Mouse (Mus musculus): ENCODE measurements around the gene Rrp9. TPM values are rescaled to one million over a fixed set of nuclear protein-coding genes. Genes with fewer than 3 reads are reported as not detected.
"Not testable (repeated sequence)": the region's sequence is repeated elsewhere in the genome, so short reads cannot be mapped to it uniquely, and the experiment has no call there.

Rrp9 gene
- polyA plus RNA-seq, 1 experiment from 2014 or later = 43.2 TPM

DNA sequence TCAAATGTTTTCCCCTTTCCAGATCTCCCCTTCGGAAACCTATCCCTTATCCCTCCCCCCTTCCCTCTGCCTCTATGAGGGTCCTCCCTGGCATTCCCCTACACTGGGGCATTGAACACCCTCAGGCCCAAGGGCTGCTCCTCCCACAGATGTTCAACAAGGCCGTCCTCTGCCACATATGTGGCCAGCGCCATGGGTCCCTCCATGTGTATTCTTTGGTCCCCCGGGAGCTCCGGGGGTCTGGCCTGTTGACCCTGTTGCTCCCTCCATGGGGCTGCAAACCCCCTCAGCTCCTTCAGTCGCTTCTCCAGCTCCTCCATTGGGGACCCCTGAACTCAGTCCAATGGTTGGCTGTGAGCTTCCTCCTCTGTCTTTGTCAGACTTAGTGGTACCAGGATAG lies 11.8 kb downstream of the Rrp9 start:
- not testable (repeated sequence) for ATAC-seq (replicated peaks; ENCODE audit: insufficient number of reproducible peaks, low FRiP score, low TSS enrichment, low read depth); H3K9me3 ChIP-seq (replicated peaks; ENCODE audit: control insufficient read depth, low read length); H3K4me2 ChIP-seq (ENCODE audit: low read depth, low read length); H3K27me3 ChIP-seq (ENCODE audit: control insufficient read depth, insufficient read depth, low read length); DNase-seq (ENCODE audit: low spot score); H3K9ac ChIP-seq (replicated peaks; ENCODE audit: low read length); H3K4me3 ChIP-seq (ENCODE audit: low read depth, low read length); H3K4me1 ChIP-seq (ENCODE audit: control insufficient read depth, insufficient read depth, low read length); H3K36me3 ChIP-seq (replicated peaks; ENCODE audit: control insufficient read depth, insufficient read depth, low read depth, low read length); H3K27ac ChIP-seq (replicated peaks; ENCODE audit: low read depth, low read length)
- WGBS = 74% methylated on average over 6 of the region's 6 CpGs

DNA sequence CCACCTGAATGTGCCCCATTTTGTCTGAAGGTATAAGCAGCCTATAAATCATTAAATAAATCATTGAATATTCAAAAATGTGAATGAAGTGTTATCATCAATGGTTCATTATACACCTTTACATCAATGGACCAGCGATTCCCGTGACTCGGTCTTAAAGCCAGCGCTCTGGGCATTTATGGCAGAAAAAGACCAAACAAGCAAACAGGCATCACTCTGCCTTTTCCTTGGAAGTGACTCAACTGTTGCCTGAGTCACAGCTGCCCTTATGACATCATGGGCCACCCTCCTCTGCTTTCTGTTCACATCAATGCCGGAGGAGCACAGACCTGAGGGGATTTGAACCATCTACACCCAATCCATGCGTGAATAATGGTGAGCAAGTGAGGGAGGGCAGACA lies 23.9 kb downstream of the Rrp9 start, which contains the start of gene Iqcf1:
Gene Iqcf1 (plus strand): TSS at position 301 of the 400 bp plus-strand sequence.
- Histone ChIP-seq H3K9ac (replicated peaks; ENCODE audit: low read length) (no peak within 1 kb of the TSS), H3K27ac (replicated peaks; ENCODE audit: low read depth, low read length) (no peak within 1 kb of the TSS), H3K36me3 (replicated peaks; ENCODE audit: control insufficient read depth, insufficient read depth, low read depth, low read length) (no peaks in the 10 kb centered on the region), H3K4me3 (ENCODE audit: low read depth, low read length) (no peak within 1 kb of the TSS), H3K9me3 (replicated peaks; ENCODE audit: control insufficient read depth, low read length) (no peaks in the 10 kb centered on the region), H3K4me2 (ENCODE audit: low read depth, low read length) (no peak within 1 kb of the TSS), H3K4me1 (ENCODE audit: control insufficient read depth, insufficient read depth, low read length) (no peaks in the 10 kb centered on the region), H3K27me3 (ENCODE audit: control insufficient read depth, insufficient read depth, low read length) (no peaks in the 10 kb centered on the region)
- WGBS = 92% methylated on average over 6 of the region's 6 CpGs
- DNase-seq (ENCODE audit: low spot score) (no peak), ATAC-seq (replicated peaks; ENCODE audit: insufficient number of reproducible peaks, low FRiP score, low TSS enrichment, low read depth) (no peak)

DNA sequence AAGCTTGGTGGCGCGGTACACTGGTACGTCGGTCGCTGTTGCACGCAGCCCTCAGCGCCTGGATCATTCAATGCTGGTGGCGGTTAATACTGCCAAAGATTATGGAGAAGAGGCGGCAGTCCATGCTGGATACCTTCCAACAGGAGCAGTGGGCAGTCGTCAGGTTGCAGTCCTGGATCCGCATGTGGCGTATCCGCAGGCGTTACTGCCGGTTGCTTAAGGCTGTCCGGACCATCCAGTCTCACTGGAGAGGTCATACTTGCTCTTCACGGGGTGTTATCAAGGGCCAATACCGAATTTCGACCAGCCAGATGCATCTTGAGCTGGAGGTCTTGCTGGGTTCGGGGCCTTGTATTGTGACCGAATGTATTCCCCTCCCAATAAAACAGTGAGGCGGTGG lies 26.1 kb downstream of the Rrp9 start:
- WGBS = 90% methylated on average over 22 of the region's 22 CpGs
- no peak overlapping the region for H3K27ac ChIP-seq (replicated peaks; ENCODE audit: low read depth, low read length)
- H3K36me3 ChIP-seq (replicated peaks; ENCODE audit: control insufficient read depth, insufficient read depth, low read depth, low read length) = no peaks in the 10 kb centered on the region
- no peaks in the 10 kb centered on the region for H3K9me3 ChIP-seq (replicated peaks; ENCODE audit: control insufficient read depth, low read length)
- H3K4me2 ChIP-seq (ENCODE audit: low read depth, low read length) = no peak overlapping the region
- no peaks in the 10 kb centered on the region for H3K27me3 ChIP-seq (ENCODE audit: control insufficient read depth, insufficient read depth, low read length)
- ATAC-seq (replicated peaks; ENCODE audit: insufficient number of reproducible peaks, low FRiP score, low TSS enrichment, low read depth) (no peak), DNase-seq (ENCODE audit: low spot score) (no peak)
- no peaks in the 10 kb centered on the region for H3K4me1 ChIP-seq (ENCODE audit: control insufficient read depth, insufficient read depth, low read length)
- H3K9ac ChIP-seq (replicated peaks; ENCODE audit: low read length) = no peak overlapping the region
- no peak overlapping the region for H3K4me3 ChIP-seq (ENCODE audit: low read depth, low read length)

DNA sequence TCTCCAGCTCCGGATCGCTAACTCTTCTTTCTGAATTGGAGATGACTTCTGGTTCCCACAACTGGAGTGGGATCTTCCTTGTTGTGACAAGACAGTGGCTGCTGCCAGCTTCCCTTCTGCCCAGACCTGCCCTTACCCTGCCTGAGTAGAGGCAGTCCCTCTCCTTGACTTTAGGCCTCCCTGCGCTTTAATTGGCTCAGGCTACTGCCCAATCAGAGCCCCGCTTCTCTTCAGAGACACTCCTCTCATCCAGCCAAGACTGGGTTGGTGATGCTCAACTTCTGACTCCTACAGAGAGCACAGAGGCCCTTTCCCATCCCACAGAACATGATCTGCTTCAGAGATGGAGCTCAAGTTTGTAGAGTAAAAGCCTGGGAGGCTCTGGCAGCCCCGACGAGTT lies 28.5 kb downstream of the Rrp9 start:
- no peak overlapping the region for H3K9ac ChIP-seq (replicated peaks; ENCODE audit: low read length)
- no peaks in the 10 kb centered on the region for H3K4me1 ChIP-seq (ENCODE audit: control insufficient read depth, insufficient read depth, low read length)
- 72% methylated on average over 6 of the region's 6 CpGs for WGBS
- H3K4me2 ChIP-seq (ENCODE audit: low read depth, low read length) = no peak overlapping the region
- H3K27ac ChIP-seq (replicated peaks; ENCODE audit: low read depth, low read length) = no peak overlapping the region
- ATAC-seq (replicated peaks; ENCODE audit: insufficient number of reproducible peaks, low FRiP score, low TSS enrichment, low read depth) (no peak), DNase-seq (ENCODE audit: low spot score) (no peak)
- H3K36me3 ChIP-seq (replicated peaks; ENCODE audit: control insufficient read depth, insufficient read depth, low read depth, low read length) = no peaks in the 10 kb centered on the region
- no peaks in the 10 kb centered on the region for H3K27me3 ChIP-seq (ENCODE audit: control insufficient read depth, insufficient read depth, low read length)
- H3K9me3 ChIP-seq (replicated peaks; ENCODE audit: control insufficient read depth, low read length) = no peaks in the 10 kb centered on the region
- H3K4me3 ChIP-seq (ENCODE audit: low read depth, low read length) = no peak overlapping the region

DNA sequence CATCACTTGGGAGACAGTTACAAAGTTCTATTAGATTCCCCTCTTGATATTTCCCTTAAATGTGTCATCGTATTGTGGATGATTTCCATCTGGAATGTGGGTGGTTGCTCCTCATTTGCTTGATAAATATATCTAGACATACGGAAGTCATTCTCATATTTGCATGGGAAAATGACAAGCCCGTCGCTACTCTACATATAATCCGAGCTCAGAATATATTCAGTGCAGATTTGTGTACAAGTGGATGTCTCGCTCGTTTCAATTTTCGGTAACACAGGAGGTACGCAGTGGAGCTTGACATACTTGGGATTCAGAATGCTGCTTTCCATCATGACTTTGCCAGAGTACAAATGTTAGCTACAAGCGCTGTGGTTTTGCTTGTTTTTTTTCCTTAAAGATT lies 33.6 kb downstream of the Rrp9 start:
- Histone ChIP-seq H3K4me3 (ENCODE audit: low read depth, low read length) (no peak overlapping the region), H3K27ac (replicated peaks; ENCODE audit: low read depth, low read length) (no peak overlapping the region), H3K4me1 (ENCODE audit: control insufficient read depth, insufficient read depth, low read length) (no peaks in the 10 kb centered on the region), H3K4me2 (ENCODE audit: low read depth, low read length) (no peak overlapping the region), H3K9me3 (replicated peaks; ENCODE audit: control insufficient read depth, low read length) (no peaks in the 10 kb centered on the region), H3K27me3 (ENCODE audit: control insufficient read depth, insufficient read depth, low read length) (no peaks in the 10 kb centered on the region), H3K36me3 (replicated peaks; ENCODE audit: control insufficient read depth, insufficient read depth, low read depth, low read length) (no peaks in the 10 kb centered on the region), H3K9ac (replicated peaks; ENCODE audit: low read length) (no peak overlapping the region)
- WGBS = 90% methylated on average over 10 of the region's 10 CpGs
- ATAC-seq (replicated peaks; ENCODE audit: insufficient number of reproducible peaks, low FRiP score, low TSS enrichment, low read depth) (no peak), DNase-seq (ENCODE audit: low spot score) (no peak)

DNA sequence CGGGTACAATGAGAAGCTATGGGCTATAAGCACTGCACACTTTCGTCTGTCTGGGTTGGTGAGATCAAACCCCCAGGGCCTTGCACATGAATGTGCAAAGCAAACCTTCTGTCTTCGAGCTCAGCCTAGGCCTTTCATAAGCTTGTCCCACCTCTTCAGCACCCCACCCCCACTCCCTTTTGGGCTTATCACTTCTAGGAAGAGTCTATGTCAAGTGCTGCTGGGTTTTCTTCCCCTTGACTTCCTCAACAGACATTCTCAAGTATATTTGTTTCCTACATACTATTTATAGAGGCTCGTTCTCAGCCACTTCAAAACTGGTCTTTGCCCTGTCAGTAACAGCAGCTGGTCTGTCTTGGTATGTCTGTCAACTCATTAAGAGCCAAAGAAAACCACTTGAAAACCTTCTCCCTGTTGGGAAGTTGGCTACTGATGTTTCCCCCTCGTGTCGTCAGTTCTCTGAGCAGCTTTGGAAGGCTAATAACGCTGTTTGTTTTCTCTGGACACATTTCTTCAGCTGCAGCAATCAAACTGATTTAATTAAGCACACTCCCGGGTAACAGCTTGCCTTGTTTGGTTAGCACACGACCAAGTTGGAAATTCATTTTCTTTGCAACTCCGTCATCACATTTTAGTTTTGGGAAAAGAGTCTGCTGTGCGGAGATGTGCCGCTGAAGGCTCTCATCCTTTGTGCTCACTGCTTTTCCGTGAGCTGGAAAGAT lies 37.1 kb downstream of the Rrp9 start:
- WGBS = 68% methylated on average over 13 of the region's 13 CpGs
- H3K4me1 ChIP-seq (ENCODE audit: control insufficient read depth, insufficient read depth, low read length) = no peaks in the 10 kb centered on the region
- no peak for DNase-seq (ENCODE audit: low spot score)

DNA sequence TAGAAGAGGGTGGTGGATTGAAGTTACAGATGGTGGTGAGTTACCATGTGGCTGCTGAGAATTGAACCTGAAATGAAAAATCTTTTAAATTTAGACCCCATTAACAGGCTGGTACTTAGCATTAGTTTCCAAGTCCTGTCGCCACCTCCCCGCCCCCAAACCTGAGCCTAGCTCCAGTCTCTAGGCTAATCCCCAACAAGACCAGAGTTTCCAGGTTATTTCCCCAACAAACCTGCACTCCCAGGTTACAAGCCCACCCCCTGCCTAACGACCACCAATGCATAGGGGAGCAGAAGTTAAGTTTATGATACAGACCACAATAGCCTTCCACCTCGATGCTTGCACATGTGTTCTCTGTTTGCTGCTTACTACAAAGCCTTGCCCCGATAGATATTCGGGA lies 37.8 kb downstream of the Rrp9 start:
- no peak for ATAC-seq (replicated peaks; ENCODE audit: insufficient number of reproducible peaks, low FRiP score, low TSS enrichment, low read depth)
- no peak overlapping the region for H3K4me3 ChIP-seq (ENCODE audit: low read depth, low read length)

More for the DNA sequence above, 37.1 kb downstream of the Rrp9 start:
- Histone ChIP-seq H3K27ac (replicated peaks; ENCODE audit: low read depth, low read length) (no peak overlapping the region), H3K9ac (replicated peaks; ENCODE audit: low read length) (no peak overlapping the region), H3K4me2 (ENCODE audit: low read depth, low read length) (no peak overlapping the region), H3K36me3 (replicated peaks; ENCODE audit: control insufficient read depth, insufficient read depth, low read depth, low read length) (no peaks in the 10 kb centered on the region), H3K4me3 (ENCODE audit: low read depth, low read length) (no peak overlapping the region), H3K27me3 (ENCODE audit: control insufficient read depth, insufficient read depth, low read length) (no peaks in the 10 kb centered on the region), H3K9me3 (replicated peaks; ENCODE audit: control insufficient read depth, low read length) (no peaks in the 10 kb centered on the region)
- ATAC-seq (replicated peaks; ENCODE audit: insufficient number of reproducible peaks, low FRiP score, low TSS enrichment, low read depth) = no peak

DNA sequence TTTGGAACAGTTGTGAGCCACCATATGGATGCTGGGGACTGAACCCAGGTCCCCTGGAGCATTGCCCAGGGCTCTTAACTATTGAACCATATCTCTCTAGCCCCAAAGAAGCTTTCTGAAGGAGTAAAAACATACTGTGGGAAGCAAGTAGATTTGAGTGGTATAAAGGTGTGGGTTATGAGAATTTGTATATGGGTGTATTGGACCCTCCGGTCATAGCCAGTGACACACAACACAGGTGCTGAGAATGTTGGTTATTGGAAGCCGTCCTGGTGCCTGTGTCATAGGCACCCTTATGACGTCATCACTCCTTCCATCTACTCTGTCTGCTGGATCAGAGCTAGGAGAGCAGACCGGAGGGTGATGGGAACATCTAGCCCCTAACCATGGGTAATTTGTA lies 38.5 kb downstream of the Rrp9 start, which contains the start of gene Iqcf5:
Gene Iqcf5 (plus strand): TSS at position 301 of the 400 bp plus-strand sequence.
- no peak within 1 kb of the TSS for H3K4me2 ChIP-seq (ENCODE audit: low read depth, low read length)
- H3K36me3 ChIP-seq (replicated peaks; ENCODE audit: control insufficient read depth, insufficient read depth, low read depth, low read length) = no peaks in the 10 kb centered on the region
- WGBS = 92% methylated on average over 4 of the region's 4 CpGs
- H3K4me3 ChIP-seq (ENCODE audit: low read depth, low read length) = no peak within 1 kb of the TSS
- no peak within 1 kb of the TSS for H3K9ac ChIP-seq (replicated peaks; ENCODE audit: low read length)
- no peaks in the 10 kb centered on the region for H3K27me3 ChIP-seq (ENCODE audit: control insufficient read depth, insufficient read depth, low read length)
- H3K4me1 ChIP-seq (ENCODE audit: control insufficient read depth, insufficient read depth, low read length) = no peaks in the 10 kb centered on the region
- no peak within 1 kb of the TSS for H3K27ac ChIP-seq (replicated peaks; ENCODE audit: low read depth, low read length)
- ATAC-seq (replicated peaks; ENCODE audit: insufficient number of reproducible peaks, low FRiP score, low TSS enrichment, low read depth) (no peak), DNase-seq (ENCODE audit: low spot score) (no peak)
- no peaks in the 10 kb centered on the region for H3K9me3 ChIP-seq (replicated peaks; ENCODE audit: control insufficient read depth, low read length)

More for the DNA sequence above, 37.8 kb downstream of the Rrp9 start:
- no peak overlapping the region for H3K27ac ChIP-seq (replicated peaks; ENCODE audit: low read depth, low read length)
- no peaks in the 10 kb centered on the region for H3K27me3 ChIP-seq (ENCODE audit: control insufficient read depth, insufficient read depth, low read length)
- no peaks in the 10 kb centered on the region for H3K36me3 ChIP-seq (replicated peaks; ENCODE audit: control insufficient read depth, insufficient read depth, low read depth, low read length)
- H3K4me2 ChIP-seq (ENCODE audit: low read depth, low read length) = no peak overlapping the region
- no peaks in the 10 kb centered on the region for H3K9me3 ChIP-seq (replicated peaks; ENCODE audit: control insufficient read depth, low read length)
- WGBS = 78% methylated on average over 6 of the region's 6 CpGs
- DNase-seq (ENCODE audit: low spot score) = no peak
- no peak overlapping the region for H3K9ac ChIP-seq (replicated peaks; ENCODE audit: low read length)
- H3K4me1 ChIP-seq (ENCODE audit: control insufficient read depth, insufficient read depth, low read length) = no peaks in the 10 kb centered on the region
